Comparison of ENCODE assay signal across 8 mouse cellular contexts in genomic region chr10:127178286-127179027, GRCm38 (mm10). TPM values are rescaled to one million over a fixed set of nuclear protein-coding genes. Genes with fewer than 3 reads are reported as not detected.
DNase-seq lines count a peak whose midpoint lies in the region; ATAC-seq and TF ChIP-seq lines count a peak whose summit lies in the region.

No protein-coding gene starts in this region.

- H3K9me3 ChIP-seq in embryonic facial prominence, embryonic 13.5 days, result no peaks in the 10 kb centered on the region
- no peaks in the 10 kb centered on the region for H3K9me3 ChIP-seq in hindbrain, postnatal 0 days (ENCODE audit: low read length)
- H3K9me3 ChIP-seq in midbrain, embryonic 12.5 days, result no peaks in the 10 kb centered on the region

- no peak for TF ChIP-seq CTCF in hindbrain, postnatal 0 days (IDR thresholded peaks at IDR 0.05; ENCODE audit: low read depth)

- no peak overlapping the region for H3K27ac ChIP-seq in embryonic facial prominence, embryonic 13.5 days
- no peak overlapping the region for H3K27ac ChIP-seq in hindbrain, postnatal 0 days
- no peak overlapping the region for H3K27ac ChIP-seq in midbrain, embryonic 12.5 days (replicated peaks)

- H3K9ac ChIP-seq in embryonic facial prominence, embryonic 13.5 days, result peak overlapping the region; percentile 49; the same call in 1 of the 2 replicates
- 0 out of 2 replicates have a peak overlapping the region, but pooled peaks have one; percentile 21 for H3K9ac ChIP-seq in hindbrain, postnatal 0 days (replicated peaks; ENCODE audit: low read length)
- H3K9ac ChIP-seq in midbrain, embryonic 12.5 days (replicated peaks), result no peak overlapping the region; the same call in 1 of the 2 replicates

- DNase-seq in layer of hippocampus, postnatal 25 days (ENCODE audit: extremely low spot score in 1 of 2, low spot score in 1 of 2), result peak; percentile 13 to 21
- DNase-seq in layer of hippocampus, adult 9-11 months, result no peak
- no peak for DNase-seq in hindbrain, postnatal 0 days (ENCODE audit: low spot score)
- DNase-seq in gastrocnemius, adult 8-10 months (ENCODE audit: low spot score in 2 of 2), result no peak
- no peak for DNase-seq in embryo, embryonic 10.5 days (ENCODE audit: low spot score)

- no peak for ATAC-seq in embryonic facial prominence, embryonic 13.5 days (ENCODE audit: insufficient number of reproducible peaks, insufficient read depth, low FRiP score, low TSS enrichment, low read depth)
- ATAC-seq in hindbrain, postnatal 0 days, result no peak
- ATAC-seq in midbrain, embryonic 12.5 days (ENCODE audit: low FRiP score, low read depth), result no peak
- no peak for ATAC-seq in erythroid progenitor cell, adult 5-6 weeks (replicated peaks; ENCODE audit: low FRiP score, poor library complexity, severe bottlenecking)

- H3K4me1 ChIP-seq in embryonic facial prominence, embryonic 13.5 days, result peaks cover 35% of the 10 kb centered on the region
- peaks cover 9% of the 10 kb centered on the region for H3K4me1 ChIP-seq in hindbrain, postnatal 0 days (ENCODE audit: insufficient read depth, low read length)
- peaks cover 24% of the 10 kb centered on the region for H3K4me1 ChIP-seq in midbrain, embryonic 12.5 days

- H3K27me3 ChIP-seq in embryonic facial prominence, embryonic 13.5 days, result peaks cover 68% of the 10 kb centered on the region
- H3K27me3 ChIP-seq in hindbrain, postnatal 0 days (ENCODE audit: insufficient read depth, low read length), result peaks cover 21% of the 10 kb centered on the region
- peaks cover 83% of the 10 kb centered on the region for H3K27me3 ChIP-seq in midbrain, embryonic 12.5 days

- peak overlapping the region; percentile 63 for H3K4me2 ChIP-seq in embryonic facial prominence, embryonic 13.5 days
- H3K4me2 ChIP-seq in hindbrain, postnatal 0 days (ENCODE audit: low read depth, low read length), result peak overlapping the region; percentile 59
- peak overlapping the region; percentile 45 for H3K4me2 ChIP-seq in midbrain, embryonic 12.5 days (replicated peaks)

- H3K36me3 ChIP-seq in embryonic facial prominence, embryonic 13.5 days, result peaks cover 15% of the 10 kb centered on the region
- H3K36me3 ChIP-seq in hindbrain, postnatal 0 days (ENCODE audit: insufficient read depth, low read length), result no peaks in the 10 kb centered on the region
- H3K36me3 ChIP-seq in midbrain, embryonic 12.5 days, result peaks cover 10% of the 10 kb centered on the region; the same call in 1 of the 2 replicates

- H3K4me3 ChIP-seq in embryonic facial prominence, embryonic 13.5 days, result peak overlapping the region; percentile 37
- H3K4me3 ChIP-seq in hindbrain, postnatal 0 days (ENCODE audit: low read length), result peak overlapping the region; percentile 26
- peak overlapping the region; percentile 26 for H3K4me3 ChIP-seq in midbrain, embryonic 12.5 days

- 4% methylated on average over 41 of the region's 41 CpGs for WGBS in embryonic facial prominence, embryonic 13.5 days
- WGBS in hindbrain, postnatal 0 days, result 5% methylated on average over 41 of the region's 41 CpGs
- 5% methylated on average over 41 of the region's 41 CpGs for WGBS in midbrain, embryonic 12.5 days

RNA-seq across cellular contexts. Expression of gene Slc26a10, which starts 2.0 kb away (rescaled TPM):
- 10 to 100 TPM; 10.5 to 25.1 TPM for total RNA-seq in layer of hippocampus, postnatal 25 days (2021)
- 1.3 and 2.0 TPM in 2 replicates for polyA plus RNA-seq in embryonic facial prominence, embryonic 13.5 days (2015; fragmentation: Nextera tagmentation; extraction: Ambion mirVana)
- 0.31 TPM in 1 of 2 replicates, not detected in the other for total RNA-seq in hindbrain, postnatal 0 days (2014; rRNA removed)
- polyA plus RNA-seq in hindbrain, postnatal 0 days (2015; fragmentation: Nextera tagmentation; extraction: Ambion mirVana), result 0.79 and 1.1 TPM in 2 replicates
- 0.89 and 1.1 TPM in 2 replicates for polyA plus RNA-seq in midbrain, embryonic 12.5 days (2016; fragmentation: Nextera tagmentation; extraction: Ambion mirVana)
- not detected in 2 replicates for total RNA-seq in erythroid progenitor cell, adult 5-6 weeks (2015; ENCODE audit: low replicate concordance)
- total RNA-seq in erythroid progenitor cell, adult 5-6 weeks (2017; ENCODE audit: low replicate concordance), result not detected in 2 replicates
- 1 to 10 TPM; 1.8 to 4.1 (median 2.7) TPM for total RNA-seq in gastrocnemius, adult 8-10 months (2022)

RNA-seq across cellular contexts. Expression of gene Arhgef25, which starts 11.4 kb away (rescaled TPM):
- total RNA-seq in layer of hippocampus, postnatal 25 days (2021), result 100 to 1,000 TPM; 295 to 338 TPM
- polyA plus RNA-seq in embryonic facial prominence, embryonic 13.5 days (2015; fragmentation: Nextera tagmentation; extraction: Ambion mirVana), result 117 and 130 TPM in 2 replicates
- total RNA-seq in hindbrain, postnatal 0 days (2014; rRNA removed), result 61.0 and 65.4 TPM in 2 replicates
- 20.3 and 21.6 TPM in 2 replicates for polyA plus RNA-seq in hindbrain, postnatal 0 days (2015; fragmentation: Nextera tagmentation; extraction: Ambion mirVana)
- 39.6 and 46.1 TPM in 2 replicates for polyA plus RNA-seq in midbrain, embryonic 12.5 days (2016; fragmentation: Nextera tagmentation; extraction: Ambion mirVana)
- total RNA-seq in erythroid progenitor cell, adult 5-6 weeks (2015; ENCODE audit: low replicate concordance), result 0.72 TPM in 1 of 2 replicates, not detected in the other
- total RNA-seq in erythroid progenitor cell, adult 5-6 weeks (2017; ENCODE audit: low replicate concordance), result 0.13 and 10.1 TPM in 2 replicates
- 10 to 100 TPM in 1 of 4 experiments, 1 to 10 TPM in 3; 7.1 to 12.1 (median 9.0) TPM for total RNA-seq in gastrocnemius, adult 8-10 months (2022)

RNA-seq across cellular contexts. Expression of gene B4galnt1, which starts 13.4 kb away (rescaled TPM):
- 100 to 1,000 TPM; 113 to 114 TPM for total RNA-seq in layer of hippocampus, postnatal 25 days (2021)
- polyA plus RNA-seq in embryonic facial prominence, embryonic 13.5 days (2015; fragmentation: Nextera tagmentation; extraction: Ambion mirVana), result 8.9 and 9.0 TPM in 2 replicates
- total RNA-seq in hindbrain, postnatal 0 days (2014; rRNA removed), result 111 and 112 TPM in 2 replicates
- polyA plus RNA-seq in hindbrain, postnatal 0 days (2015; fragmentation: Nextera tagmentation; extraction: Ambion mirVana), result 56.7 and 65.3 TPM in 2 replicates
- 15.2 and 17.7 TPM in 2 replicates for polyA plus RNA-seq in midbrain, embryonic 12.5 days (2016; fragmentation: Nextera tagmentation; extraction: Ambion mirVana)
- 25.2 and 34.2 TPM in 2 replicates for total RNA-seq in erythroid progenitor cell, adult 5-6 weeks (2015; ENCODE audit: low replicate concordance)
- total RNA-seq in erythroid progenitor cell, adult 5-6 weeks (2017; ENCODE audit: low replicate concordance), result 10.7 and 14.0 TPM in 2 replicates
- total RNA-seq in gastrocnemius, adult 8-10 months (2022), result under 1 TPM; 0.29 to 0.70 (median 0.38) TPM

RNA-seq across cellular contexts. Expression of gene Dtx3, which starts 17.1 kb away (rescaled TPM):
- 100 to 1,000 TPM; 210 to 243 TPM for total RNA-seq in layer of hippocampus, postnatal 25 days (2021)
- polyA plus RNA-seq in embryonic facial prominence, embryonic 13.5 days (2015; fragmentation: Nextera tagmentation; extraction: Ambion mirVana), result 161 and 165 TPM in 2 replicates
- total RNA-seq in hindbrain, postnatal 0 days (2014; rRNA removed), result 233 and 240 TPM in 2 replicates
- 170 and 185 TPM in 2 replicates for polyA plus RNA-seq in hindbrain, postnatal 0 days (2015; fragmentation: Nextera tagmentation; extraction: Ambion mirVana)
- polyA plus RNA-seq in midbrain, embryonic 12.5 days (2016; fragmentation: Nextera tagmentation; extraction: Ambion mirVana), result 204 and 205 TPM in 2 replicates
- 18.9 and 22.0 TPM in 2 replicates for total RNA-seq in erythroid progenitor cell, adult 5-6 weeks (2015; ENCODE audit: low replicate concordance)
- total RNA-seq in erythroid progenitor cell, adult 5-6 weeks (2017; ENCODE audit: low replicate concordance), result 6.3 and 11.9 TPM in 2 replicates
- 10 to 100 TPM; 22.1 to 27.1 (median 23.2) TPM for total RNA-seq in gastrocnemius, adult 8-10 months (2022)

RNA-seq across cellular contexts. Expression of gene Pip4k2c, which starts 32.9 kb away (rescaled TPM):
- total RNA-seq in layer of hippocampus, postnatal 25 days (2021), result 10 to 100 TPM; 92.7 to 98.9 TPM
- 28.1 and 30.8 TPM in 2 replicates for polyA plus RNA-seq in embryonic facial prominence, embryonic 13.5 days (2015; fragmentation: Nextera tagmentation; extraction: Ambion mirVana)
- total RNA-seq in hindbrain, postnatal 0 days (2014; rRNA removed), result 18.3 and 22.8 TPM in 2 replicates
- polyA plus RNA-seq in hindbrain, postnatal 0 days (2015; fragmentation: Nextera tagmentation; extraction: Ambion mirVana), result 19.9 and 20.2 TPM in 2 replicates
- polyA plus RNA-seq in midbrain, embryonic 12.5 days (2016; fragmentation: Nextera tagmentation; extraction: Ambion mirVana), result 17.0 and 18.1 TPM in 2 replicates
- total RNA-seq in erythroid progenitor cell, adult 5-6 weeks (2015; ENCODE audit: low replicate concordance), result 31.4 and 61.6 TPM in 2 replicates
- total RNA-seq in erythroid progenitor cell, adult 5-6 weeks (2017; ENCODE audit: low replicate concordance), result 37.8 and 46.2 TPM in 2 replicates
- 1 to 10 TPM; 7.6 to 8.8 (median 8.4) TPM for total RNA-seq in gastrocnemius, adult 8-10 months (2022)

Comparison
In these comparisons a context has a peak if more than half of its experiments do, and no peak if none do; other contexts are left out.
1. DNase-seq: peak in layer of hippocampus, postnatal 25 days (2 of 2); none in layer of hippocampus, adult 9-11 months (single experiment), hindbrain, postnatal 0 days (single experiment), gastrocnemius, adult 8-10 months (0 of 2) and embryo, embryonic 10.5 days (single experiment).
2. RNA of gene B4galnt1, which starts 13.4 kb away (total RNA-seq): 113 to 114 TPM in layer of hippocampus, postnatal 25 days, 111 to 112 TPM in hindbrain, postnatal 0 days and 10.7 to 34.2 TPM in erythroid progenitor cell, adult 5-6 weeks; 0.29 to 0.70 TPM in gastrocnemius, adult 8-10 months; every median in the first group is over 4 times any median in the second.
3. Peak in every context shown above with its lines, with median percentiles within 50 percentile points of each other: H3K4me2 ChIP-seq and H3K4me3 ChIP-seq.